Comparison of ENCODE assay signal across 8 mouse cellular contexts in genomic region chr14:118473831-118474193, GRCm38 (mm10).
DNase-seq lines count a peak whose midpoint lies in the region; TF ChIP-seq lines count a peak whose summit lies in the region.

No protein-coding gene starts in this region.

- H3K4me3 ChIP-seq in layer of hippocampus, adult 2 months: peak overlapping the region; percentile 59

- peak; percentile 22 for DNase-seq in gastrocnemius, postnatal 10 days
- no peak for DNase-seq in gastrocnemius, postnatal 36 days
- peak; percentile 20 to 25 for DNase-seq in adrenal gland, postnatal 36 days
- DNase-seq in frontal cortex, postnatal 10 days (ENCODE audit: low spot score in 2 of 2): peak; percentile 23 to 44
- peak in 1 of 2 experiments; percentile 49 for DNase-seq in layer of hippocampus, adult 2 months (ENCODE audit: low spot score in 2 of 2)
- peak; percentile 2 for DNase-seq in lung, postnatal 36 days
- DNase-seq in right cerebral cortex, postnatal 25 days: peak; percentile 38
- no peak for DNase-seq in spleen, postnatal 36 days (ENCODE audit: low spot score in 2 of 2)

- no peak for TF ChIP-seq CTCF in layer of hippocampus, adult 2 months (conservative IDR thresholded peaks at IDR 0.05)

- intact Hi-C loops in gastrocnemius, postnatal 36 days (cut with DNase I): no loop called here

- peak overlapping the region; percentile 44; the same call in 1 of the 2 replicates for H3K27ac ChIP-seq in layer of hippocampus, adult 2 months

Comparison
In these comparisons a context has a peak if more than half of its experiments do, and no peak if none do; other contexts are left out.
1. DNase-seq: peak in gastrocnemius, postnatal 10 days (single experiment), adrenal gland, postnatal 36 days (2 of 2), frontal cortex, postnatal 10 days (2 of 2), lung, postnatal 36 days (single experiment) and right cerebral cortex, postnatal 25 days (single experiment); none in gastrocnemius, postnatal 36 days (0 of 2) and spleen, postnatal 36 days (0 of 2).